Mouse (Mus musculus) ES-Bruce4 (cell line): ENCODE results near the gene Agtrap.

Experiments
- CTCF ChIP-seq: IDR thresholded peaks from one replicate; pipeline ENCODE4 v1.8.1; 2011; ENCODE audit warnings: low read depth, low read length
- EP300 ChIP-seq: IDR thresholded peaks from 2 replicates; pipeline ENCODE4 v1.6.1; 2011; ENCODE audit warnings: low read depth, low read length; ENCODE audit not compliant: insufficient read depth

DNA sequence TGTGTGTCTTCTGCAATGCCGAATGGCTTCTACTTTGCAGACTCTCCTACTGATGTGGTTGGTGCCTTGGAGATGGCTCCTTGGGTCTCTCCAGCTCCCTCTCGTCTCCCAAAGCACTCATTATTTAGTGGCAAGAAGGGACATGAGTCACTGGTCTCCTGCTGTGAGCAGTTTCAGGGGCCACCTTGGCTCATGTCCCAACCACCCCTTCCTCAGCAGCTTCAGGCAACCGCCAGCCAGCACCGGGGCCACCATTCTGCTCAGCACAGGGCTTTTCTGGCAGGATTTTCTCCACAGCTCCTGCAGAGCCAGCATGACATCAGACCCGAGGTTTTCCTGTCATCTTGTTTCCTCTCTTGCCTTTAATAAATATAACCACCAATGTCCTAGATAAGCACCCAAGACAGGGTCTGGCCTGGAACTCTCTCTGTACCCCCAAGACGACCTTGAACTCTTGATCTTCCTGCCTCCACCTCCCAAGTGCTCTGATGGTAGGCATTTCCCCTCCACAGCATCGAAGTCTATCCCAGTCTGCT, 20.8 kb upstream of the Agtrap start:
- TF ChIP-seq CTCF (no peak), EP300 (no peak)
